In the genomic region with DNA sequence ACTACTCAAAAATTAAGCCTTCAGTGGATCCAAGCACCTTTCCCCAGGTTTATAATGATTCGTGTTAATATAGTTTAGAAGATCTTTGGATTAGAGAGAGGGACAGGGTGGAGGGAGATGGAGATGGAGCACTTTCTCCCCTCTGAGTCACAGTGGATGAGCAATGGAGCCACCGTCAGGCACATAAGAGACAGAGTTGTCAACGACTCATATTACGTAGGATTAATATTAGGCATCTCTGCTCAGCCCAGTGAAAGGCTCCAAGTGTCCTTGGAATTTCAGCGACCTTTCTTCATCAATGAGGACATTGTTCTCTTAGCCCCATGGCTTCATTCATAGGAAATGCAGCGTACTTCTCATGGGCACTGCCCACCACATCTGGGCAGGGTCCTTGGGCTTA, we compare ENCODE assay signal across 14 mouse cellular contexts.
"Had no signal": no experiment of that assay in that cellular context is flagged by ENCODE, and none has a peak within 500 bp of the region (broad histone marks: within the 10 kb centered on the region; RNA-seq: fewer than 3 reads in every experiment).

No protein-coding gene starts in this region.

- H3K4me2 ChIP-seq: limb, embryonic 12.5 days; midbrain, embryonic 12.5 days; neural tube, embryonic 13.5 days had no signal

- H3K4me3 ChIP-seq: limb, embryonic 12.5 days; midbrain, embryonic 12.5 days; neural tube, embryonic 13.5 days had no signal

- H3K27me3 ChIP-seq: limb, embryonic 12.5 days; midbrain, embryonic 12.5 days; neural tube, embryonic 13.5 days had no signal

- H3K36me3 ChIP-seq: limb, embryonic 12.5 days; midbrain, embryonic 12.5 days; neural tube, embryonic 13.5 days had no signal

- H3K9ac ChIP-seq: limb, embryonic 12.5 days; liver, embryonic 14.5 days; midbrain, embryonic 12.5 days; neural tube, embryonic 13.5 days had no signal

- H3K4me1 ChIP-seq: neural tube, embryonic 13.5 days had no signal

- H3K27ac ChIP-seq: limb, embryonic 12.5 days; liver, embryonic 14.5 days; midbrain, embryonic 12.5 days; neural tube, embryonic 13.5 days had no signal

- DNase-seq: kidney, postnatal 36 days; layer of hippocampus, adult 9-11 months; layer of hippocampus, postnatal 36 days; lung, adult 18-20 months; retina, postnatal 1 day; right cerebral cortex, postnatal 4 days; spleen, adult 18-20 months; thymus, adult 18-20 months; thymus, postnatal 14 days had no signal

- H3K9me3 ChIP-seq: limb, embryonic 12.5 days; midbrain, embryonic 12.5 days; neural tube, embryonic 13.5 days had no signal

- ATAC-seq: midbrain, embryonic 16.5 days had no signal
